Mouse (Mus musculus) myocyte (in vitro differentiated cells): ENCODE results near the gene Pglyrp2. TPM values are rescaled to one million over a fixed set of nuclear protein-coding genes. Genes with fewer than 3 reads are reported as not detected.

Source experiments
- H3K27me3 ChIP-seq: one replicate; pipeline ENCODE4 v1.6.1; 2011; ENCODE audit not compliant: control insufficient read depth, insufficient read depth, insufficient read length
- H3K36me3 ChIP-seq: one replicate; pipeline ENCODE4 v1.6.1; 2011; ENCODE audit not compliant: control insufficient read depth, insufficient read depth
- H3K4me2 ChIP-seq: one replicate; pipeline ENCODE4 v1.6.1; 2011; ENCODE audit warnings: low read depth, control low read depth
- H3K4me3 ChIP-seq: one replicate; pipeline ENCODE4 v1.5.1; 2011; ENCODE audit warnings: mild to moderate bottlenecking, control low read depth, moderate library complexity
- H3K79me2 ChIP-seq: one replicate; pipeline ENCODE4 v1.6.1; 2011; ENCODE audit not compliant: control insufficient read depth, insufficient read depth
- H3ac ChIP-seq: one replicate; pipeline ENCODE4 v1.6.1; 2011; ENCODE audit not compliant: control insufficient read depth, insufficient read length
- CEBPB ChIP-seq: IDR thresholded peaks from 2 replicates; pipeline ENCODE4 v1.6.1; 2011; ENCODE audit warnings: mild to moderate bottlenecking, moderate library complexity; ENCODE audit not compliant: poor library complexity, insufficient read depth, severe bottlenecking
- E2F4 ChIP-seq: IDR thresholded peaks from one replicate; pipeline ENCODE4 v1.6.1; 2011; ENCODE audit warnings: mild to moderate bottlenecking, control low read depth, moderate library complexity; ENCODE audit not compliant: insufficient read depth
- MAX ChIP-seq: IDR thresholded peaks from one replicate; pipeline ENCODE4 v1.6.1; 2011; ENCODE audit warnings: low read depth, mild to moderate bottlenecking, control low read depth
- MYOD1 ChIP-seq, 3 experiments: IDR thresholded peaks; one replicate each; pipeline ENCODE4 v1.6.1; 2011; ENCODE audit warnings: control low read depth in 2 of 3, low read depth in 2 of 3, mild to moderate bottlenecking in 2 of 3, moderate library complexity in 1 of 3; ENCODE audit not compliant: insufficient read length in 2 of 3, control insufficient read depth in 1 of 3
- MYOG ChIP-seq, 3 experiments: IDR thresholded peaks; one replicate each; pipeline ENCODE4 v1.6.1; 2011; ENCODE audit warnings: control low read depth in 2 of 3, low read depth in 2 of 3, mild to moderate bottlenecking in 2 of 3; ENCODE audit not compliant: insufficient read length in 2 of 3, control insufficient read depth in 1 of 3, insufficient read depth in 1 of 3
- POLR2A ChIP-seq: IDR thresholded peaks from one replicate; pipeline ENCODE4 v1.6.1; 2011; ENCODE audit warnings: low read depth, mild to moderate bottlenecking, control low read depth, moderate library complexity; ENCODE audit not compliant: insufficient read length
- POLR2AphosphoS2 ChIP-seq: IDR thresholded peaks from one replicate; pipeline ENCODE4 v1.6.1; 2011; ENCODE audit warnings: low read depth, control low read depth; ENCODE audit not compliant: insufficient read length
- REST ChIP-seq: IDR thresholded peaks from one replicate; pipeline ENCODE4 v1.6.1; 2011; ENCODE audit warnings: mild to moderate bottlenecking, control low read depth, moderate library complexity; ENCODE audit not compliant: insufficient read depth, insufficient read length
- SRF ChIP-seq: IDR thresholded peaks from one replicate; pipeline ENCODE4 v1.6.1; 2011; ENCODE audit warnings: low read depth; ENCODE audit not compliant: control insufficient read depth, insufficient read length
- TCF12 ChIP-seq: IDR thresholded peaks from one replicate; pipeline ENCODE4 v1.6.1; 2011; ENCODE audit warnings: mild to moderate bottlenecking, control low read depth; ENCODE audit not compliant: poor library complexity, insufficient read depth, severe bottlenecking
- TCF3 ChIP-seq: IDR thresholded peaks from one replicate; pipeline ENCODE4 v1.6.1; 2011; ENCODE audit warnings: low read depth, control low read depth; ENCODE audit not compliant: insufficient read length
- USF1 ChIP-seq: IDR thresholded peaks from one replicate; pipeline ENCODE4 v1.6.1; 2011; ENCODE audit warnings: low read depth, mild to moderate bottlenecking, control low read depth, moderate library complexity
- polyA plus RNA-seq: library from polyadenylated mRNA; unstranded; fragments of >200 nt; fragmentation: generic; extraction: Trizol; gene quantifications from one replicate; pipeline ENCODE4 v1.2.1, GENCODE M21; 2012; ENCODE audit warnings: missing spikeins

The Pglyrp2 gene
- polyA plus RNA-seq, 1 experiment = not detected

DNA sequence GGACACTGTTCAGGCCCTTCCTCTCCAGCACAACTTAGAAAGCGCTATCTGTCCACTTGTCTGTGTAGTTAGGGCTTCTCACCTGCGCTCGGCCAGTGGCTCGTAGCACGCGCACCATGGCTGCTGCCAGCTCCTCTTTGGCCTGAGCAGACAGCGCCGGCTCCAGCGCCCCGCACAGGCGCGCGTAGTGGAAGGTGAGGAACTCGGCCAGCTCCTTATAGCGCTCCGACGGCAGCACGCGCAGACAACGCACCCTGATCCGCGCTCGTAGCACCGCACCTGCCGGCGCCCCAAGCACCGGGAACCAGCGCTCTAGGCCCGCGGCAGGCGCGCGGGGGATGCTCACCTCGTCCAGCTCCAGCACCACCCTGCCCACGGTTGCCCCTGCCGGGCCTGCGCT, 27.7 kb downstream of the Pglyrp2 start:
- Histone ChIP-seq H3ac (no peak overlapping the region), H3K27me3 (peaks cover 72% of the 10 kb centered on the region), H3K4me2 (no peak overlapping the region), H3K36me3 (no peaks in the 10 kb centered on the region), H3K79me2 (no peaks in the 10 kb centered on the region), H3K4me3 (no peak overlapping the region)
- no peak for TF ChIP-seq E2F4
- peak in 1 of 3 experiments; percentile 5 for TF ChIP-seq MYOG (IDR thresholded peaks at IDR 0.05; ENCODE audit: control insufficient read depth in 1 of 3, insufficient read depth in 1 of 3, insufficient read length in 2 of 3, low read depth in 2 of 3)
- TF ChIP-seq REST = no peak

DNA sequence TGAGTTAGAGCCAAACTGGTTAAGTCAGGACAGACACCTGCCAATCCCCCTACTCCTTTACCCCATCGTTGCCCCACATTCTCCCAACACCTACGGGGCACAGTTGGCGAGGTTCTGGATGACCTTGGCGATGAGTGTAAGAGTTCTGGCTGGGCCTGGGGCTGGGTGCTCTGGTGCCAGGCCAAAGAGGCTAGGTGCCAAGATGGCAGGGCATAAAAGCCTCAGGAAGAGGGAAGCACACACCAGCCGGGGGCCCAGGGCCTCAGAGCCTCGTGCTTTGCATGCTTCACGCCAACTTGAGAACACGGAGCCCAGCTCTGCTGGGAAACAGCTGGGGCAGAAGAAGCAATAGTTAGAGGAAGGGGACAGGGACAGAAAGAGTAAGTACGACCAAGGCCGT, 30.0 kb downstream of the Pglyrp2 start:
- Histone ChIP-seq H3K4me3 (no peak overlapping the region), H3K36me3 (no peaks in the 10 kb centered on the region), H3K27me3 (peaks cover 71% of the 10 kb centered on the region), H3K79me2 (no peaks in the 10 kb centered on the region), H3ac (no peak overlapping the region), H3K4me2 (no peak overlapping the region)
- TF ChIP-seq MYOD1 (IDR thresholded peaks at IDR 0.05; ENCODE audit: control insufficient read depth in 1 of 3, insufficient read length in 2 of 3, low read depth in 2 of 3) = no peak
- no peak for TF ChIP-seq REST
- no peak for TF ChIP-seq POLR2A
- TF ChIP-seq TCF3 = no peak
- TF ChIP-seq POLR2AphosphoS2 = no peak
- no peak for TF ChIP-seq USF1
- TF ChIP-seq MAX = no peak
- TF ChIP-seq SRF = no peak

DNA sequence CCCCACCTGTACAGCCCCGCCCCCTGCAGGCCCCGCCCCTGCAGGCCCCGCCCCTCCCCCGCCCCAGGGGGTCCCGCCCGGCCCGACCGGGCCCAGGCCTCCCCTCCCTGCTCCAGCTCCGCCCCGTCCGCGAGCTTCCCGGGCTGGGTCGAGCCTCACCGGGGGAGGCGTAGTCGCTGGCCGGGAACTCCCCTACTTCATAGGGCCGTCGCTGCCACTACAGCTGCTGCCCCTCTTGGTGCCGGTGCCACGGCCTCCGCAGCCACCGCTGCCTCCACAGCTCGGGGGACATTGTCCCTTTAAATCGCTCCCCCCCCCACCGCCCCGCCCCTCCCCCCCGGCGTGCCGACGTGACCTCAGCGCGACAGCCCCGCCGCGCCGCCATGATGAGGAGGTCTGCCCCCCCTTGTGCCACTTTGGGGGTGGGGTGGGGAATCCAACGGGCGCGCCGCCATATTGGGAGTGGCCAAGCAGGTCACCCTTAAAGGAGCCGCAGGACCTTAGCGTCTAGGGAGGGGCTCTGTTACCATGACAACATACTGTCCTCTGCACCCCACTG, 34.8 kb downstream of the Pglyrp2 start, which contains the start of gene Wiz:
Wiz (minus strand) TSS at position 339 of the 559 bp plus-strand sequence.
- H3K79me2 ChIP-seq = no peaks in the 10 kb centered on the region
- H3K4me2 ChIP-seq = peak within 1 kb of the TSS; percentile 78
- no peak for TF ChIP-seq MYOG (IDR thresholded peaks at IDR 0.05; ENCODE audit: control insufficient read depth in 1 of 3, insufficient read depth in 1 of 3, insufficient read length in 2 of 3, low read depth in 2 of 3)
- TF ChIP-seq POLR2A = peak; percentile 73
- TF ChIP-seq MYOD1 (IDR thresholded peaks at IDR 0.05; ENCODE audit: control insufficient read depth in 1 of 3, insufficient read length in 2 of 3, low read depth in 2 of 3) = no peak
- TF ChIP-seq POLR2AphosphoS2 = peak; percentile 37
- peak within 1 kb of the TSS; percentile 58 for H3ac ChIP-seq
- H3K27me3 ChIP-seq = peaks cover 27% of the 10 kb centered on the region
- H3K4me3 ChIP-seq = peak within 1 kb of the TSS; percentile 31
- H3K36me3 ChIP-seq = no peaks in the 10 kb centered on the region

GRCm38 (mm10) chr17:32388370-32389100, 35.4 kb downstream of the Pglyrp2 start:
- TF ChIP-seq MYOG (IDR thresholded peaks at IDR 0.05; ENCODE audit: control insufficient read depth in 1 of 3, insufficient read depth in 1 of 3, insufficient read length in 2 of 3, low read depth in 2 of 3) (peak in 1 of 3 experiments; percentile 11), TCF3 (no peak)
- Histone ChIP-seq H3ac (peak overlapping the region; percentile 58), H3K27me3 (peaks cover 21% of the 10 kb centered on the region), H3K4me2 (peak overlapping the region; percentile 78), H3K4me3 (peak overlapping the region; percentile 31), H3K36me3 (no peaks in the 10 kb centered on the region), H3K79me2 (no peaks in the 10 kb centered on the region)

GRCm38 (mm10) chr17:32387986-32388369, 36.0 kb downstream of the Pglyrp2 start:
- no peak overlapping the region for H3ac ChIP-seq
- peaks cover 17% of the 10 kb centered on the region for H3K27me3 ChIP-seq
- no peaks in the 10 kb centered on the region for H3K36me3 ChIP-seq
- H3K4me3 ChIP-seq = peak overlapping the region; percentile 31
- TF ChIP-seq TCF3 = no peak
- no peak for TF ChIP-seq TCF12
- no peak for TF ChIP-seq SRF
- TF ChIP-seq MYOD1 (IDR thresholded peaks at IDR 0.05; ENCODE audit: control insufficient read depth in 1 of 3, insufficient read length in 2 of 3, low read depth in 2 of 3) = no peak
- TF ChIP-seq POLR2A = no peak
- TF ChIP-seq REST = no peak
- no peak for TF ChIP-seq POLR2AphosphoS2
- TF ChIP-seq USF1 = no peak
- no peak for TF ChIP-seq MYOG (IDR thresholded peaks at IDR 0.05; ENCODE audit: control insufficient read depth in 1 of 3, insufficient read depth in 1 of 3, insufficient read length in 2 of 3, low read depth in 2 of 3)
- no peak for TF ChIP-seq MAX
- no peak for TF ChIP-seq E2F4
- no peak for TF ChIP-seq CEBPB
- H3K79me2 ChIP-seq = no peaks in the 10 kb centered on the region
- peak overlapping the region; percentile 78 for H3K4me2 ChIP-seq
